Mouse (Mus musculus): Measurements from ENCODE around the gene Shb.

Gene Shb

GRCm38 (mm10) chr4:45481431-45481830 is 50.8 kb downstream of the Shb start:
- DNase-seq (ENCODE audit: low spot score), result no peak

- no peak for DNase-seq (ENCODE audit: low spot score)
These were observed 51.7 kb downstream of the Shb start for GRCm38 (mm10) chr4:45480595-45480994.

- DNase-seq (ENCODE audit: low spot score), result no peak
These were observed 52.8 kb downstream of the Shb start for GRCm38 (mm10) chr4:45479433-45479832.

GRCm38 (mm10) chr4:45478178-45478577 is 54.1 kb downstream of the Shb start:
- DNase-seq (ENCODE audit: low spot score), result no peak

GRCm38 (mm10) chr4:45477047-45477446 is 55.2 kb downstream of the Shb start:
- no peak for DNase-seq (ENCODE audit: low spot score)

GRCm38 (mm10) chr4:45474832-45475231 is 57.4 kb downstream of the Shb start:
- DNase-seq (ENCODE audit: low spot score), result no peak

- no peak for DNase-seq (ENCODE audit: low spot score)
These were observed 58.1 kb downstream of the Shb start for GRCm38 (mm10) chr4:45474131-45474530.

GRCm38 (mm10) chr4:45473129-45473528 is 59.1 kb downstream of the Shb start:
- peak; percentile 82 for DNase-seq (ENCODE audit: low spot score)

- DNase-seq (ENCODE audit: low spot score), result no peak
These were observed 59.6 kb downstream of the Shb start for GRCm38 (mm10) chr4:45472706-45473105.

GRCm38 (mm10) chr4:45471654-45472556 is 60.4 kb downstream of the Shb start:
- no peak for DNase-seq (ENCODE audit: low spot score)

GRCm38 (mm10) chr4:45469057-45469456 is 63.2 kb downstream of the Shb start:
- DNase-seq (ENCODE audit: low spot score), result no peak

GRCm38 (mm10) chr4:45468507-45468906 is 63.8 kb downstream of the Shb start:
- no peak for DNase-seq (ENCODE audit: low spot score)

- peak; percentile 78 for DNase-seq (ENCODE audit: low spot score)
These were observed 65.0 kb downstream of the Shb start for GRCm38 (mm10) chr4:45467115-45467912.

- no peak for DNase-seq (ENCODE audit: low spot score)
These were observed 67.3 kb downstream of the Shb start for GRCm38 (mm10) chr4:45464941-45465340.

- DNase-seq (ENCODE audit: low spot score), result no peak
These were observed 67.7 kb downstream of the Shb start for GRCm38 (mm10) chr4:45464528-45464927.

- DNase-seq (ENCODE audit: low spot score), result no peak
These were observed 68.1 kb downstream of the Shb start for GRCm38 (mm10) chr4:45464123-45464522.

GRCm38 (mm10) chr4:45462628-45463027 is 69.6 kb downstream of the Shb start:
- DNase-seq (ENCODE audit: low spot score), result no peak

GRCm38 (mm10) chr4:45461661-45462060 is 70.6 kb downstream of the Shb start:
- DNase-seq (ENCODE audit: low spot score), result peak; percentile 55

GRCm38 (mm10) chr4:45459375-45459774 is 72.9 kb downstream of the Shb start:
- DNase-seq (ENCODE audit: low spot score), result no peak

GRCm38 (mm10) chr4:45457543-45457942 is 74.7 kb downstream of the Shb start:
- no peak for DNase-seq (ENCODE audit: low spot score)

- no peak for DNase-seq (ENCODE audit: low spot score)
These were observed 77.3 kb downstream of the Shb start for GRCm38 (mm10) chr4:45455001-45455400.

- DNase-seq (ENCODE audit: low spot score), result no peak
These were observed 78.9 kb downstream of the Shb start for GRCm38 (mm10) chr4:45453271-45453851.
